ENCODE assay signal across 24 mouse cellular contexts in the genomic region with DNA sequence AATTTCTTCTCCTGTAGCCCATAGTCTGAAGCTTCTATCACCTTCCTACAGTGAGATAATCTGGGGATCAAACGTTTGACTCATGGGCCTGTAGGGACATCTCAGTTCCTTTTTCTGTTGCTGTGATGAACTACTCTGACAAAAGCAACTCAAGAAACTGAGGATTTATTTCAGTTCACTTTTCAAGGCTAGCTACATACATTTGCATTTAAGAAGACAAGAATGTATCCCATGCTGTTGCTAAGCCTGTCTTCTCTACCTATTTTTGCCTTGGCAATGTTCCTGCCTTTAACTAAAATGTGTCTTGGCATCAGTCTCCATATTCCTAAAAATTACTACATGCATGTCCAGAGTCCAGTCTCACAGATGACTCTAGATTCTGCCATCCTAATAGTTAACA.
"Had no signal": no experiment of that assay in that cellular context is flagged by ENCODE, and none has a peak within 500 bp of the region (broad histone marks: within the 10 kb centered on the region; RNA-seq: fewer than 3 reads in every experiment).

No protein-coding gene starts in this region.

- H3K36me3 ChIP-seq: limb, embryonic 10.5 days; limb, embryonic 13.5 days; liver, embryonic 12.5 days; liver, embryonic 15.5 days; lung, embryonic 15.5 days; midbrain, embryonic 10.5 days; midbrain, embryonic 13.5 days; neural tube, embryonic 13.5 days had no signal

- H3K4me2 ChIP-seq: limb, embryonic 13.5 days; liver, embryonic 12.5 days; liver, embryonic 15.5 days; lung, embryonic 15.5 days; midbrain, embryonic 13.5 days; neural tube, embryonic 13.5 days had no signal

- H3K9ac ChIP-seq: limb, embryonic 13.5 days; liver, embryonic 12.5 days; liver, embryonic 15.5 days; lung, embryonic 15.5 days; midbrain, embryonic 13.5 days; neural tube, embryonic 13.5 days had no signal

- H3K4me3 ChIP-seq: layer of hippocampus, adult 2 months; limb, embryonic 10.5 days; limb, embryonic 13.5 days; liver, embryonic 12.5 days; liver, embryonic 15.5 days; lung, embryonic 15.5 days; megakaryocyte, embryonic 14.5 days; midbrain, embryonic 10.5 days; midbrain, embryonic 13.5 days; myocyte; neural tube, embryonic 13.5 days had no signal

- DNase-seq: kidney, adult 8-10 months; kidney, postnatal 14 days; layer of hippocampus, adult 9-11 months; liver; lung, adult 18-20 months; lung, postnatal 10 days; lung, postnatal 36 days; retina, postnatal 1 day; right cerebral cortex, postnatal 25 days; spleen, adult 18-20 months; thymus, postnatal 36 days had no signal

- H3K9me3 ChIP-seq: limb, embryonic 10.5 days; limb, embryonic 13.5 days; liver, embryonic 12.5 days; liver, embryonic 15.5 days; lung, embryonic 15.5 days; megakaryocyte, embryonic 14.5 days; midbrain, embryonic 10.5 days; midbrain, embryonic 13.5 days; neural tube, embryonic 13.5 days had no signal

- ATAC-seq: intestine, embryonic 16.5 days; liver, embryonic 12.5 days; midbrain, embryonic 13.5 days; midbrain, embryonic 16.5 days had no signal

- H3K27me3 ChIP-seq: limb, embryonic 13.5 days; liver, embryonic 12.5 days; liver, embryonic 15.5 days; lung, embryonic 15.5 days; megakaryocyte, embryonic 14.5 days; midbrain, embryonic 13.5 days; neural tube, embryonic 13.5 days had no signal

- H3K4me1 ChIP-seq: limb, embryonic 10.5 days; limb, embryonic 13.5 days; liver, embryonic 12.5 days; liver, embryonic 15.5 days; lung, embryonic 15.5 days; megakaryocyte, embryonic 14.5 days; midbrain, embryonic 10.5 days; midbrain, embryonic 13.5 days; neural tube, embryonic 13.5 days had no signal

- H3K27ac ChIP-seq: layer of hippocampus, adult 2 months; limb, embryonic 10.5 days; limb, embryonic 13.5 days; liver, embryonic 12.5 days; liver, embryonic 15.5 days; lung, embryonic 15.5 days; midbrain, embryonic 10.5 days; midbrain, embryonic 13.5 days; neural tube, embryonic 13.5 days had no signal
